ENCODE assay signal across 8 mouse cellular contexts in the genomic region with DNA sequence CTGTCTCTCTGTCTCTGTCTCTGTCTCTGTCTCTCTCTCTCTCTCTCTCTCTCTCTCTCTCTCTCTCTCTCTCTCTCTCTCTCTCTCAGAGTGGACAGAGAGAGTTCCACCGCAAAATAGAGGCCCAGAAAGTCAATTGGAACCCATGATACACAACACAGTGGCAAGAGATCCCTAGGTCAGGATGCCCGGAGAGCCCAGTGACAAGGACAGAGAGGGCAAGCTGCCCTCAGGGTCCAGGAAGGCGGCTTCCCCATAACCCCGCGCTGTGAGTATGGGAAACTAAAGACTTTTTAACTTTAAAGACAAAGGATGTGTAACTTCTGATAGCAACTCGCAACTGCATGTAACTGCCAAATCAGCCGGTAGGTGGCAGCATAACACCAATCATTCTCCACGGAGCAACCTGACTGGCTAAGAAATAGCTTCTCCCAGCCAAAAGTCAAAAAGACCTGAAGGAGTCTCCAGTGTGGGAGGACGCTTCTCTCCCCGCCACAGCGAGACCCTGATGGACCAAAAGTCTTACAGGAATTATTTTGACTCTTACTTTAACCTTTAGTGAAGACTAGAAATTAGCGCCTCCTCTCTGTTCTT.
DNase-seq lines count a peak whose midpoint lies in the region; ATAC-seq lines count a peak whose summit lies in the region.

No protein-coding gene starts in this region.

- WGBS in embryonic facial prominence, embryonic 10.5 days = 13% methylated on average over 12 of the region's 12 CpGs
- WGBS in limb, embryonic 13.5 days = 14% methylated on average over 12 of the region's 12 CpGs

- H3K4me1 ChIP-seq in embryonic facial prominence, embryonic 10.5 days = peaks cover 10% of the 10 kb centered on the region
- H3K4me1 ChIP-seq in limb, embryonic 13.5 days = 0 out of 2 replicates have a peak, but pooled peaks cover 2% of the 10 kb centered on the region

- peak; percentile 61 for ATAC-seq in granulocyte monocyte progenitor cell, adult 5-6 weeks (replicated peaks; ENCODE audit: poor library complexity, severe bottlenecking)
- ATAC-seq in limb, embryonic 13.5 days (ENCODE audit: low FRiP score, low read depth) = no peak; the same call in 1 of the 2 replicates

- no peak overlapping the region for H3K9ac ChIP-seq in limb, embryonic 13.5 days

- H3K27me3 ChIP-seq in embryonic facial prominence, embryonic 10.5 days (replicated peaks; ENCODE audit: low read depth, poor library complexity, severe bottlenecking) = no peaks in the 10 kb centered on the region
- no peaks in the 10 kb centered on the region for H3K27me3 ChIP-seq in limb, embryonic 13.5 days

- no peaks in the 10 kb centered on the region for H3K36me3 ChIP-seq in embryonic facial prominence, embryonic 10.5 days (replicated peaks)
- H3K36me3 ChIP-seq in limb, embryonic 13.5 days = no peaks in the 10 kb centered on the region

- DNase-seq in 416B (ENCODE audit: low read depth) = peak; percentile 90
- peak; percentile 91 for DNase-seq in adrenal gland, postnatal 14 days
- peak; percentile 89 for DNase-seq in embryonic facial prominence, embryonic 10.5 days (ENCODE audit: low spot score)
- peak; percentile 76 to 91 for DNase-seq in kidney, adult 8-10 months
- DNase-seq in monocyte, adult 2 months (ENCODE audit: low read depth in 1 of 2, low spot score in 2 of 2) = peak; percentile 50 to 76
- DNase-seq in spleen, postnatal 14 days (ENCODE audit: low spot score in 2 of 2) = peak; percentile 81 to 89

- no peaks in the 10 kb centered on the region for H3K9me3 ChIP-seq in embryonic facial prominence, embryonic 10.5 days
- no peaks in the 10 kb centered on the region for H3K9me3 ChIP-seq in limb, embryonic 13.5 days

- H3K4me2 ChIP-seq in limb, embryonic 13.5 days (replicated peaks) = 0 out of 2 replicates have a peak overlapping the region, but pooled peaks have one; percentile 16

- no peak overlapping the region for H3K4me3 ChIP-seq in embryonic facial prominence, embryonic 10.5 days
- no peak overlapping the region for H3K4me3 ChIP-seq in limb, embryonic 13.5 days

- H3K27ac ChIP-seq in embryonic facial prominence, embryonic 10.5 days (replicated peaks) = peak overlapping the region; percentile 54; the same call in 1 of the 2 replicates
- H3K27ac ChIP-seq in limb, embryonic 13.5 days = no peak overlapping the region
